Mouse (Mus musculus) monocyte, adult 2 months (primary cell): ENCODE results near the gene Olfr429.
"Not testable (repeated sequence)": the region's sequence is repeated elsewhere in the genome, so short reads cannot be mapped to it uniquely, and the experiment has no call there.

Experiments used
- DNase-seq, 2 experiments: peaks; one replicate each; pipeline ENCODE4 v3.0.0; 2022; ENCODE audit warnings: low spot score in 2 of 2, low read depth in 1 of 2

Olfr429 gene

DNA sequence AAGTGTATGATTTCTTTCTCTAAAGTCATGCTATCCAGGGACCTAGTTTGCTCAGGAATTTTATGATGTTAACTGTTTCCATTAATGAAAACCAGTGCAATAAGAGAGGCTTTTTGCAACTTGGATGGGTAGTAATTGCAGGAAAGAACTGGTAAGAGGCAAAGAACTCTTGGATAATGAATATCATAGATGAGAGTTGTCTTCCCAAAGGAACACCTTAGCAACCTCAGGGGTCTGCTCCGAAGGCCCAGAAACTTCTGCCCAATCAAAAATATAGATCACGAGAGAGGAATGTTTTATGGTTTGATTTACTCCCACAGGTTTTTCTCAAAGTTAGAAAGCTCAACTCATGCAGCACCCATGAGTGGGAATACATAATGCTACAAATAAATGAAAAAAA lies at the start of gene Olfr429:
Gene Olfr429, plus strand, starts transcription at position 301 of the 400 bp plus-strand sequence.
- DNase-seq = no peak

DNA sequence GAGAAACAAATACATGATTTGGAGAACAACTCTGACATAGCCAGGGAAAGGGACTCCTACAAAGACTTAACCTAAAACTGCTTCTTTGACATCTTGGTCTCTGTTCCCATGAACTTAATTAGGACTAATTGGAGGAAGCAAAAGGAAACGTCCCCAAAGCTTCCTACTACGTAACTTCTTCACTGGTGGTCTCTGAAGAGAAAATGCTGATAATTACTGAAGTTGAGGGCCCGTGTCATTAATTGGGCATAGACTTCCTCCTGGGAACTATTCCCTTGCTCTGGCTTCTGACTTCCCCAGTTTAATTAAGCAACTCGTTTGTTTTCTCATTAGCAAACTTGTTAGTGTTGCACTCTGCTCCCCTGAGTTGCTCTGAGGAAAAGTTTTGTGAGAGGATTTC lies 48.3 kb upstream of the Olfr429 start:
- no peak for DNase-seq

DNA sequence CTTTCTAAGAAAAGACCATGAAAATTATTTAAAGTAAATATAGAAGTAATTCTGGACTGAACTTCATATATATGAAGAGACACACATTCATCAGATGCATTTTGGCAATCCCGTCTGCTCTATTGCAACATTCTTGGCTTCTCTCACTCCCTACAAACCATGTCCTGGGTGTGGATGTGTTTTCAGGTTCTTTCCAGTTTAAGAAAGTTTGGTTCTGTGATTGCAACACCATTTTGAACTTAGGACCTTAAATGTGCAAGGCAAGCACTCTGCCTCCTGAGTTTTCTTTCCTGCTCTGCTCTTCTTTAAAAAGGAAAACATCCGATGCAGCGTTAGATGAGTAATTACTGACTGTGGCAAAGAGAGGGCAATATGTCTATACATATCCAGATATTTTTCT lies 45.7 kb upstream of the Olfr429 start:
- no peak for DNase-seq

DNA sequence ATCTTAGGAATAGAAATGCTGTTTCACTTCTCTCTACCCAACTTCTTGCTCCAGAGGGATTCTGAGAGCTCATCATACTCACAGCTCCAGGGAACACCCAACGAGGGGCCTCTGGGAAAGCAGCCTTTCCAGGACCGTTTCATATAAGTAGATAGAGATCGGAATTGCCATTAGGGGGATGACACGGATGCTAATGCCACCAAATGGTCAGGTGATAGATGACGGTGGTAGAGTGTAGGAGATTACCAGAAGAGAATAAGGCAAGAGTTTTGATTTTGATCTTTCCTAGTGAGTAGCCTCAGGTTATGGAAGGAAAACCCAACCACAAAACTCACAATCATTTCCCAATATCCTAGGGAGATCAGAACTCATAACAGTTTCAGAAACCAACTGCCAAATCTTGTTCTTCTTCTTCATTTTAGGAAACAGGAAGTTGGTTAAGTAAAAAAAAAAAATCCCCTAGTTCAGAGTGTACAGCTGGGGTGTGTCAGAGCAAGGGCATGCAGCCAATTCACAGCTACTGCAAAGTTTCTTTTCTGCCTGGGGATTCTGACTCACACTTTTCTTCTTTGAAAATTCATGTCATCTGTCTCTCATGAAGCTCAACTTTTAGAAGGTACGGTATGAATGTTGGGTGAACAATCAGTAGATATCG lies 43.5 kb upstream of the Olfr429 start, which contains the start of gene Olfr433:
Gene Olfr433, plus strand, starts transcription at position 183 of the 655 bp plus-strand sequence.
- DNase-seq = peak; percentile 42 to 62

DNA sequence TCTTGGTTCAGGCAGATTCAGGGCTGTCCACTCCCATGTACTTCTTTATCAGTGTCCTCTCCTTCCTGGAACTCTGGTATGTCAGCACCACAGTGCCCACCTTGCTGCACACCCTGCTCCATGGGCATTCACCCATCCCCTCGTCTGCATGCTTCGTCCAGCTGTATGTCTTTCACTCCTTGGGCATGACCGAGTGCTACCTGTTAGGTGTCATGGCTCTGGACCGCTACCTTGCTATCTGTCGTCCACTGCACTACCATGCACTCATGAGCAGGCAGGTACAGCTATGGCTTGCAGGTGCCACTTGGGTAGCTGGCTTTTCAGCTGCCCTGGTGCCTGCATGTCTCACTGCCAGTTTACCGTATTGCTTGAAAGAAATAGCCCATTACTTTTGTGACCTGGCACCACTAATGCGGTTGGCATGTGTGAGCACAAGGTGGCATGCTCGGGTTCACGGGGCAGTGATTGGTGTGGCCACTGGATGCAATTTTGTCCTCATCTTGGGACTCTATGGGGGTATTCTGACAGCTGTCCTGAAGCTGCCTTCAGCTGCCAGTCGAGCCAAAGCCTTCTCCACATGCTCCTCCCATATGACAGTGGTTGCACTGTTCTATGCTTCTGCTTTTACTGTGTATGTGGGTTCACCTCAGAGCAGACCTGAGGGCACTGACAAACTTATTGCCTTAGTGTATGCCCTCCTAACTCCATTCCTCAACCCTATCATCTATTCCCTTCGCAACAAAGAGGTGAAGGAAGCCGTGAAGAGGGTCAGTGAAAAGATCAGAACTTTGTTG lies 41.8 kb upstream of the Olfr429 start:
- DNase-seq = not testable (repeated sequence)

DNA sequence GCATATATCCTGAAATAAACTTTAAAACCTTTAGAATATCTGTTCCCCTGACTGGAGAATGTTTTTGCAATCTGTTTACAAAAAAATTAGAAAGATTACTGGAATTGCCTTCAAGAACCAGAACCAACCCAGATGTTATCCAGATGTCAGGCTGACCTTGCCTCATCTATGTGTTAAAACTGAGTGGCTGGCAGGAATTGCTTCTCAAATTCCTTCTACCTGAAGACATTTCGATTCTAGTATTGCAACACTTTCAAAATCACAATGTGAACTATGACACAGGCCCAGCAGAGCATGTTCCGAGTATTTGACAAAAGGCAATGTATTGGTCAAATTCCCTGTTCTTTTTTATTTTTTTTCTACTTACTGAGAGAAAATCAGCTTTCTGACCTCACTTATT lies 39.7 kb upstream of the Olfr429 start:
- no peak for DNase-seq

DNA sequence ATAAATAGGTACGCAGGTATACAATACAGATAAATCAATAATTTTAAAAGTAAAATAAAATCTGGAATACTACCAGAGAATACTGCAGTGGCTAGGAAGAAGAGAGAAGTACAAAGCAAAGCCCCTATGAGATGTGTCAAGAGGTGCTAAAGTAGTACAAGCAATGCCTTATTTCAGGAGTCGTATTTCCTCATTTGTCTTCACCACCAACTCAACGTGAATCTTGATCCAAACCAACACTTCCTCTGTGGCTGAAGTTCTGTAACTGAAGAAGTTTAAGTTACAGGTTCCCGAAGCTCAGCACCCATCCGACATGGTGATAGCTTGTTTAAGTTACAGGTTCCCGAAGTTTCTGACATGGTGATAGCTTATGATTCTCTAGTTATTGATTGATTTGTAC lies 35.9 kb upstream of the Olfr429 start:
- not testable (repeated sequence) for DNase-seq

DNA sequence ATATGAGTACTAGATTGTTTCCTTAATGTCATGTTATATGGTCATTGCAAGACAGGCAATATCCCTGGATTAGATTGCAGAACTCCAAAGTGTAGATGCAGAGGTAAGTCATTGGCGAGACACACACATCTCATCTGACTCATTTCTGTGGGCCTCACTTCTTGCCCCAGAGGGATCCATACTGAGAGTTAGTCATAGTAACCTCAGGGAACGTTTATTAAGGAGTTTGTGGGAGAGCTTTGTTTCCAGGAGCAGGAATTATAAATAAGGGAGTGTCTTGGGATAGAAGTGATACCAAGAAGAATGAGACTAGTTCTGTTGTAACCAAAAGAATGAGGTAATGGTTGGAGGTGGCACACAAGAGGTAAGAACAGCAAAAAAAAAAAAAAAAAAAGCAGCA lies 35.2 kb upstream of the Olfr429 start, which contains the start of gene Olfr432:
Gene Olfr432, plus strand, starts transcription at position 313 of the 400 bp plus-strand sequence.
- DNase-seq = no peak

DNA sequence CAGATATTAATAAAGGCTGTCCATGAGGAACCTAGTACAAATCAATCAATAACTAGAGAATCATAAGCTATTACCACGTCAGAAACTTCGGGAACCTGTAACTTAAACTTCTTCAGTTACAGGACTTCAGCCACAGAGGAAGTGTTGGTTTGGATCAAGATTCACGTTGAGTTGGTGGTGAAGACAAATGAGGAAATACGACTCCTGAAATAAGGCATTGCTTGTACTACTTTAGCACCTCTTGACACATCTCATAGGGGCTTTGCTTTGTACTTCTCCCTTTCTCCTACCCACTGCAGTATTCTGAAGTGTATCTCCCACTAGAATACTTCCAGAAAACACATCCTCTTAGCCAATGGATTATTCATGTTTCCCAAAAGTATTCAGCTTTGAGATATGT lies 34.8 kb upstream of the Olfr429 start:
- DNase-seq = not testable (repeated sequence)

DNA sequence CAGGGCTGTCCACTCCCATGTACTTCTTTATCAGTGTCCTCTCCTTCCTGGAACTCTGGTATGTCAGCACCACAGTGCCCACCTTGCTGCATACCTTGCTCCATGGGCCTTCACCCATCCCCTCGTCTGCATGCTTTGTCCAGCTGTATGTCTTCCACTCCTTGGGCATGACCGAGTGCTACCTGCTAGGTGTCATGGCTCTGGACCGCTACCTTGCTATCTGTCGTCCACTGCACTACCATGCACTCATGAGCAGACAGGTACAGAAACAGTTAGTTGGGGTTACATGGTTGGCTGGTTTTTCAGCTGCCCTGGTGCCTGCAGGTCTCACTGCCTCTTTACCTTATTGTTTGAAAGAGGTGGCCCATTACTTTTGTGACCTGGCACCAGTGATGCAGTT lies 33.6 kb upstream of the Olfr429 start:
- no peak for DNase-seq

DNA sequence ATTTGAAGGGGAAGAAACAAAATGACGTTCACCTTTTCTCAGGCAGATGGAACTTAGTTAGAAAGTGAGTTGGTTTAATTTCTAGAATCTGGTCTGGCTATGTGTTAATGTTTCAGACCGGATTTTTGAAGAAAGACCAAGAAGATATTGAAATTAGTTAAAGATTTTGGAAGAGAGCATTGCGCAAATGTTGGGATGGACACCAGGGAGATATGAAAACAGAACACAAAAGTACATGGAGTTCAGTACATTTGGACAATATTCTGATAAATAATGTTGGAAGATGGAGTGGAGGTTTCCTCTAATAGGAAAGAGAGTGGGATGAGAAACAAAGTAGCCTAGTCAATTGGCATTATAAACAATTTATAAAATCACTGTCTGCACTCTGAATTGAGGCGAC lies 32.6 kb upstream of the Olfr429 start:
- DNase-seq = no peak

DNA sequence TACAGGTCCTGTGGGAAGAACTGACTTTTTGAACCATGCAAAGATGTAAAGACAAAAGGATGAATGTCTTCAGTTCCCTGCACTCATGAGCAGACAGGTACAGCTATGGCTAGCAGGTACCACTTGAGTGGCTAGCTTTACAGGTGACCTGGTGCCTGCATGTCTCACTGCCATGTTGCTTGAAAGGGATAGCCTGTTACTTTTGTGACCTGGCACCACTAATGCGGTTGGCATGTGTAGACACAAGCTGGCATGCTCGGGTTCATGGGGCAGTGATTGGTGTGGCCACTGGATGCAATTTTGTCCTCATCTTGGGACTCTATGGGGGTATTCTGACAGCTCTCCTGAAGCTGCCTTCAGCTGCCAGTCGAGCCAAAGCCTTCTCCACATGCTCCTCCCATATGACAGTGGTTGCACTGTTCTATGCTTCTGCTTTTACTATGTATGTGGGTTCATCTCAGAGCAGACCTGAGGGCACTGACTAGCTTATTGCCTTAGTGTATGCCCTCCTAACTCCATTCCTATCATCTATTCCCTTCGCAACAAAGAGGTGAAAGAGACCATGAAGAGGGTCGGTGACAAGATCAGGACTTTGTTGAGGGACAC lies 32.1 kb upstream of the Olfr429 start:
- no peak for DNase-seq

DNA sequence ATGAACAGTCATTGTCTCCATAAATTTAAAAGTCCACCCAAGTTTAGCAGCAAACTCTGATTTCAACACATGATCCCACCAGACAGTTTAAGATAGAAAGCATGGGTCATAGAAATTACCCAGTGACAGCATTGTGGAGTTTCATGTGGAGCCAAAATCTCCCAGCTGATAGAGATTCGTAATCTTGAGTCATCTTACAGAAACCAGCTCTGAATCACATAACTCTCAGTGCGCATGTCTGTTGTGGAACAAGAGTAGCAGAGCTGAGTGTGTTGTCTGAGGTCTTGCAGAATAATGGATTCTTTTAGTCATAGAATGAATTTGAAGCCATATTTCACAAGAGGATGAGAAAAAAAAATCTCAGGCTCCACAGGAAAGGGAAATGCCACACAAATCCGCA lies 31.1 kb upstream of the Olfr429 start:
- no peak for DNase-seq

DNA sequence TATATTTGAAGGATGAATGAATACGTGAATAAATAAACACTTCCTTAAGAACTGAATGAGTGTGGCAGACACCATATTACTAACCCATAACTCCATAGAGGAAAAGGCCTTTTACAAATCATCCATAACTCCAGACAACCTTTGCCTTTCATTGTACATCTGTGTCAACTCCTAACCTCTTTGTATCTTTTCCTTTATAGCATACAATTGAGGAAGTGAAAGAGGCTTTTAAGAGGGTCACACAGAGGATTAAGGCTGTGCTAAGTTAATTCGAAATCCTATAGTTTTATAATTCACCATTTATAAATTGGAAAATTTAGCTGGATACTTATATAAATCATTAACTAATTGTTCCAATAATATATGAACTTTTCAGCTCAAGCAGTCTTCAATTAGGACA lies 28.9 kb upstream of the Olfr429 start:
- no peak for DNase-seq

DNA sequence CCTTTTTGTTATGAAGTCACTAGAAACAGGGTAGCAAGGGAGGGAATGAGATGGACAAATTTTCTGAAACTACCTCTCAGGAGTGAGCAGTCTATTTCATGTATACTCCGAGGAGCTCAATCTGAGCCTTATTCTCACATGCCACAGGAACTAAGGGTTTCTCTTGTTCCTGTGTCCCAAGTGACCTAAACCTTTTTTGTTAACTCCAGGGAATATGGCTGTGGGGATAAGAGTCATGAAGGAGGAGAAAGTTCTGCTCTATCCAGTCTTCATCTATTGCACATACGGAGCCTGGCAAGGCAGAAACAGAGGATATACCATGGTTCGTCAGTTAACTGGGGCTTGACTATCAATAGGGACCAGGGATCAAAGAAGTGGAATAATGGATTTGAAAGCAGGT lies 17.8 kb upstream of the Olfr429 start, which contains the start of gene Olfr430:
Gene Olfr430, plus strand, starts transcription at position 301 of the 400 bp plus-strand sequence.
- DNase-seq = no peak

DNA sequence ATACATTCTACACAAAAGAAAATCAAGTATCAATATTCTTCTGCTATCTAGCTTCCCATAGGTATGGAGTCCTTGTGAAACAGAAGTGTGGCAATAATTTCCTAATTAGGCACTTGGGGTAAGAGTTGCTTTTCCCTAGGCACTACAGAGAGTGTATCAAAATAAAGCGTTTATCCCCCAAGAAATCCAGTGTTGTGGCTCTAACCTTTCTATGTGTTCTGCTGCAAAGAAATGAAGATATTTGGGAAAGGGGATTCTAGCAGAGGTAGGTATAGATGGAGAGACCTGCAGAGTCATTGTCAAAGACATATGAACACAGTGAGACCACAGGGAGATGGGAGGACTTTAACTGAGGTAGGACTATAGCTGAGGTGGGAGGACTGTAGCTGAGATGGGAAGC lies 12.5 kb downstream of the Olfr429 start, which contains the start of gene Olfr427:
Gene Olfr427, plus strand, starts transcription at position 301 of the 400 bp plus-strand sequence.
- no peak for DNase-seq

DNA sequence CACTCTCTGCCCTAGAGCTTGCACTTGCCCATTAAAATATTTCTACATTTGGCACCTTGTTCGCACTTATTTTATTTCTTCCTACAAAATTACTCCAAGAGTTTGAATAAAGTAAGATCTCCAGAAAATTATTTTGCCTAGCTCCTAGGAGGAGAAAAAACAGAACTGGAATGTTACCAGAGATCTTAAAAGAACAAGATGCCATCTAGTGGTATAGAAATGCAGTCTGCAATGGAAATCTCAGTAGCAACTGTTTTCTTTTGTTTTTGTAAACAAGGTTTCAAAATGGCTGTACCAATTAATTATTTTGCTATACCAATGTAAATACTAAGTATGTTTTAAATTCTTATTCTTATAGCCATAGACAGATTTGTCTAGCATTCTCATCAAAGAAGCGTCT lies 19.6 kb downstream of the Olfr429 start:
- DNase-seq = no peak

DNA sequence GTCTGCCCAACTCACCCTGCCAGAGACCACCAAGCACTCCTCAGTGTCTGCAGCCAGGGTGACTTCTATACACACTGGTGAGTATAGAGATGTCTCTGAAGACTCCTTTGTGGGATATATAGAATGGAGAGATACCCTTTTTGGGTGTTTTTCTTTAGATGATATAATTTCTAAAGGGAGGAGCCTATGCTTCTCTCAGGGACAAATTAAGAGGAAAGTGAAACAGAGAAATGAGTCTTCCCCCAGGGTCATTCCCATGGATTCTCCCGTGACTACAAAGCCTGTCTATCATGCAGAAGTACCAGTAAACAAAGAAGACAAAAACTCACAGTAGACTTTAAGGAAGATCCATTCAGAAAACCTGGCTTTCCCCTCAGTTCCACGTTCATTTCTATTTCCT lies 36.9 kb downstream of the Olfr429 start, which contains the start of gene Olfr231:
Gene Olfr231, minus strand, starts transcription at position 101 of the 400 bp plus-strand sequence.
- no peak for DNase-seq

DNA sequence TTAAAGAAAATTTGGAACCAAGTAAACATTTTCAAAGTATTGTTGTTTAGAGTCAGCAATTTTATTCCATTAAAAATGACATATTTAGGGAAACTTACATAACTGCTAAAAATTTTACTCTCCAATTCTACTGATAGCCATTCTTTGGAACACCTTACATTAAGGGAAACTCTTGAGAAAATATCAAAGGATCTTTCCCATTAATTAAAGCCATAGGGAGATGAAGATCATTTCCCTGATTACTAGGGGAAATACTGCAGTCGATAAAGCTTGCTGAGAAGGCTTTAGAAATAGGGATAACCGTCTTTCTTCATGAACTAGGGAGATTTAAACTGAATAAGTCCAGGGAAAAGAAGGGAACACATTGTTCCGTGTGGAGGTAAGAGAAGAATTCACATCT lies 47.1 kb downstream of the Olfr429 start, which contains the start of gene Olfr424:
Gene Olfr424, plus strand, starts transcription at position 301 of the 400 bp plus-strand sequence.
- no peak for DNase-seq

DNA sequence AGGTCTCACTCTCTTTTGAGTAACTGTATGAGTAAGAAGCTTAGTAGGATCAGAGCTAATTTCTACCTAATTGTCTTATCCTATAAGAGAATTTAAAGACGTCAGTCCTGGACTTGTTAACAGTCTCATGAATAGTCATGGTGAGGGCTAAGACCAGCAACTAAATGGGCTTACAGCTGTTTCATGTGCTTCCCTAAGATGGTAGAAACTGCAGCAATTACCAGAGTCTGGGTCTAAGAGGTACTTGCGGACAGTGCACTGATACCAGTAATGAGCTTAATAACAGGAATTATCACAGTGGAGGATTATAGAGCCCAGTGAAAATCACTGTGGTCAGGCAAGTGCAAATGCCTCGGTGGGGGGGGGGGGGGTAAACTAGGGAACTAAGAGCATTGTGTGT lies 47.9 kb downstream of the Olfr429 start:
- no peak for DNase-seq
